Mouse (Mus musculus): ENCODE measurements at regions not wholly inside any gene's neighbourhood (a gene's known extent, or its start where the extent isn't known, plus 50 kb on each side); places are given as distances from the start of the nearest gene placed in this dataset.

- no peak for DNase-seq (ENCODE audit: extremely low read depth, low read depth, low spot score)
These were observed 212.1 kb upstream of the Gm5148 start for GRCm38 (mm10) chr3:37936251-37936931.

GRCm38 (mm10) chr3:37934905-37935708, 210.8 kb upstream of the Gm5148 start:
- DNase-seq (ENCODE audit: extremely low read depth, low read depth, low spot score) = no peak

- no peak for DNase-seq (ENCODE audit: extremely low read depth, low read depth, low spot score)
These were observed 209.9 kb upstream of the Gm5148 start for GRCm38 (mm10) chr3:37934236-37934635.

GRCm38 (mm10) chr3:37928731-37929130, 204.4 kb upstream of the Gm5148 start:
- no peak for DNase-seq (ENCODE audit: extremely low read depth, low read depth, low spot score)

GRCm38 (mm10) chr3:37919450-37920156, 195.3 kb upstream of the Gm5148 start:
- DNase-seq (ENCODE audit: extremely low read depth, low read depth, low spot score) = no peak

- DNase-seq (ENCODE audit: extremely low read depth, low read depth, low spot score) = no peak
These were observed 192.6 kb upstream of the Gm5148 start for GRCm38 (mm10) chr3:37916786-37917479.

- no peak for DNase-seq (ENCODE audit: extremely low read depth, low read depth, low spot score)
These were observed 192.0 kb upstream of the Gm5148 start for GRCm38 (mm10) chr3:37916281-37916680.

- DNase-seq (ENCODE audit: extremely low read depth, low read depth, low spot score) = no peak
These were observed 191.4 kb upstream of the Gm5148 start for GRCm38 (mm10) chr3:37915673-37916072.

- no peak for DNase-seq (ENCODE audit: extremely low read depth, low read depth, low spot score)
These were observed 189.8 kb upstream of the Gm5148 start for GRCm38 (mm10) chr3:37914136-37914535.

- no peak for DNase-seq (ENCODE audit: extremely low read depth, low read depth, low spot score)
These were observed 185.5 kb upstream of the Gm5148 start for GRCm38 (mm10) chr3:37909821-37910220.

- DNase-seq (ENCODE audit: extremely low read depth, low read depth, low spot score) = no peak
These were observed 184.7 kb upstream of the Gm5148 start for GRCm38 (mm10) chr3:37909008-37909407.

GRCm38 (mm10) chr3:37908456-37908855, 184.2 kb upstream of the Gm5148 start:
- no peak for DNase-seq (ENCODE audit: extremely low read depth, low read depth, low spot score)

GRCm38 (mm10) chr3:37907432-37908088, 183.3 kb upstream of the Gm5148 start:
- DNase-seq (ENCODE audit: extremely low read depth, low read depth, low spot score) = no peak

GRCm38 (mm10) chr3:37906806-37907251, 182.5 kb upstream of the Gm5148 start:
- DNase-seq (ENCODE audit: extremely low read depth, low read depth, low spot score) = no peak

GRCm38 (mm10) chr3:37904188-37904587, 179.9 kb upstream of the Gm5148 start:
- DNase-seq (ENCODE audit: extremely low read depth, low read depth, low spot score) = no peak

GRCm38 (mm10) chr3:37903482-37903881, 179.2 kb upstream of the Gm5148 start:
- no peak for DNase-seq (ENCODE audit: extremely low read depth, low read depth, low spot score)

- no peak for DNase-seq (ENCODE audit: extremely low read depth, low read depth, low spot score)
These were observed 178.7 kb upstream of the Gm5148 start for GRCm38 (mm10) chr3:37903021-37903420.

- no peak for DNase-seq (ENCODE audit: extremely low read depth, low read depth, low spot score)
These were observed 173.1 kb upstream of the Gm5148 start for GRCm38 (mm10) chr3:37897392-37897791.

GRCm38 (mm10) chr3:37896821-37897311, 172.6 kb upstream of the Gm5148 start:
- no peak for DNase-seq (ENCODE audit: extremely low read depth, low read depth, low spot score)

- no peak for DNase-seq (ENCODE audit: extremely low read depth, low read depth, low spot score)
These were observed 170.3 kb upstream of the Gm5148 start for GRCm38 (mm10) chr3:37894599-37894998.
